Mouse (Mus musculus) hindbrain, embryonic 15.5 days (tissue): Measurements from ENCODE around the gene Senp7. TPM values are rescaled to one million over a fixed set of nuclear protein-coding genes. Genes with fewer than 3 reads are reported as not detected.
"Not testable (repeated sequence)": the region's sequence is repeated elsewhere in the genome, so short reads cannot be mapped to it uniquely, and the experiment has no call there.

Experiments
- ATAC-seq: fragments of 200-750 bp; cut with Nextera tagmentation; 2 replicates; pipeline ENCODE4 v1.8.0; 2017; ENCODE audit warnings: low read depth, moderate number of reproducible peaks, moderate TSS enrichment; ENCODE audit not compliant: low FRiP score
- H3K27ac ChIP-seq: fragments of 300-500 bp; sonication (generic); replicated peaks from 2 replicates; pipeline ENCODE4 v1.5.1; 2015; ENCODE audit warnings: mild to moderate bottlenecking, inconsistent platforms
- H3K27me3 ChIP-seq: fragments of 300-500 bp; sonication (generic); 2 replicates; pipeline ENCODE4 v1.6.1; 2015; ENCODE audit warnings: control low read depth, inconsistent platforms
- H3K36me3 ChIP-seq: fragments of 300-500 bp; sonication (generic); 2 replicates; pipeline ENCODE4 v1.6.1; 2015; ENCODE audit warnings: control low read depth, inconsistent platforms
- H3K4me1 ChIP-seq: fragments of 300-500 bp; sonication (generic); replicated peaks from 2 replicates; pipeline ENCODE4 v1.6.1; 2015; ENCODE audit warnings: control low read depth, inconsistent platforms
- H3K4me2 ChIP-seq: fragments of 300-500 bp; sonication (generic); 2 replicates; pipeline ENCODE4 v1.6.1; 2015; ENCODE audit warnings: moderate library complexity, mild to moderate bottlenecking, inconsistent platforms
- H3K4me3 ChIP-seq: fragments of 300-500 bp; sonication (generic); 2 replicates; pipeline ENCODE4 v1.5.1; 2015; ENCODE audit warnings: mild to moderate bottlenecking, inconsistent platforms
- H3K9ac ChIP-seq: fragments of 300-500 bp; sonication (generic); 2 replicates; pipeline ENCODE4 v1.6.1; 2015; ENCODE audit warnings: inconsistent platforms
- H3K9me3 ChIP-seq: fragments of 300-500 bp; sonication (generic); 2 replicates; pipeline ENCODE4 v1.6.1; 2016; ENCODE audit warnings: control low read depth, inconsistent platforms
- WGBS: fragments of 180-500 bp; shearing (Covaris S2); methylation state at CpG from one replicate; pipeline ENCODE4 v1.1.7; 2015; 5-methylcytosine and 5-hydroxymethylcytosine counted together
- polyA plus RNA-seq: library from polyadenylated mRNA; unstranded; fragments of >200 nt; fragmentation: Nextera tagmentation; extraction: Ambion mirVana; gene quantifications from 2 replicates; pipeline ENCODE4 v1.2.1, GENCODE M21; 2015

Senp7 gene
- polyA plus RNA-seq, 1 experiment from 2014 or later = 45.5 TPM

DNA sequence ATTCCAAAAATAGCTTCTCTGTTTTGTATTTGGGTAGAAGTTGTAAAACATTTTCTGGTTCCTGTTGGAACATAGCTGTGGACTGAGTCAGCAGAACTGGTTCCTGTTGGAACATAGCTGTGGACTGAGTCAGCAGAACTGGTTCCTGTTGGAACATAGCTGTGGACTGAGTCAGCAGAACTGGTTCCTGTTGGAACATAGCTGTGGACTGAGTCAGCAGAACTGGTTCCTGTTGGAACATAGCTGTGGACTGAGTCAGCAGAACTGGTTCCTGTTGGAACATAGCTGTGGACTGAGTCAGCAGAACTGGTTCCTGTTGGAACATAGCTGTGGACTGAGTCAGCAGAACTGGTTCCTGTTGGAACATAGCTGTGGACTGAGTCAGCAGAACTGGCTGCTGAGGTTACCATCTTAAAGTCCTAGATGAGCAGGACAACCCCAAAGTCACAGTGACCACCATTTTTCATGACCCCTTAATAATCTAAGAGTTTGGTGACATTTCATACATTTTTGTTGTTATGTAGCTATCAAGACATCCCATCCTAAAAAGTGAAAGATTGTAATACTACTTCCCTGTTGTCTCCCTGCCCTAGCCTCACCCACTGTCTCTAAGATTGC lies 48.4 kb downstream of the Senp7 start:
- H3K4me2 ChIP-seq, H3K4me1 ChIP-seq, H3K9ac ChIP-seq, H3K27me3 ChIP-seq, ATAC-seq, H3K4me3 ChIP-seq, H3K27ac ChIP-seq, H3K9me3 ChIP-seq: not testable (repeated sequence)
- peaks cover 42% of the 10 kb centered on the region for H3K36me3 ChIP-seq

DNA sequence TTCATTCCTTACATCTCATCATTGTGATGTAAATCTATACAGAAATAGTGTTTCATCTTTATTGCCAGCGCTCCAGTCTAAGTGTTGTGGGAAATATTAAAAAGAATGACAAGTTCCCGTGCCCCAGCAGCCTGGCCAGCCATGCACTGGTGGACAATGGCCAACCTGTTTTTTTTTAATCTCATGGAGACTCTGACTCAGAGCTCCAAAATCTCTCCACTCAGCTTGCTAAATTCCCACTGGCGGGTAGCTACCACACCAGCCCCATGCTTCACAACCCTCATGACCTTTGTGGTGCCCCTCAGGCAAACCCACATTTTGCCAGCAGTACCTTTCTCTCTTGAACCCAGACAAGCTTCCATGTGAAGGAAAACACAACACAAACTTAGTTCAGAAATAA lies 67.6 kb downstream of the Senp7 start:
- Histone ChIP-seq H3K4me1 (no peaks in the 10 kb centered on the region), H3K27ac (no peak overlapping the region), H3K36me3 (peaks cover 33% of the 10 kb centered on the region), H3K27me3 (no peaks in the 10 kb centered on the region), H3K9me3 (no peaks in the 10 kb centered on the region), H3K4me3 (no peak overlapping the region), H3K9ac (no peak overlapping the region), H3K4me2 (no peak overlapping the region)
- ATAC-seq = no peak
- WGBS = 80% methylated on average over 3 of the region's 3 CpGs

DNA sequence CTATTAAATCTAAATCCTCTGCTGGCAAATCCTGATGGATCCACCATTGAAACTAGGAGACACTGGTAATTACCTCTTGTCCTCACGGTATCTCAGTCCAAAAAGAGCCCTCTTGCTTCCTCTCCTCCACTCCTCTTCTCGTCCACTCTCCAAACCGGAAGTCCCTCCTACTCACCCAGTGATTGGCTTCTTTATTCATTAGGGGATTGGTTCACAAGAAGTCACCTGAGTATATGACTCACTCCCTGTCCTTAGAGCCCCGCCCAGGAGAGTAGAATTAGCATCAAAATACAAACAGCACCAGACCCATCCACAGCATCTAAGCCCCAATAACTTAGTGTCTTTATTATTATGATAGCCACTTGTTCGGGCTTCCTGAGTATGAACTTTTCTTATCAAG lies 68.0 kb downstream of the Senp7 start:
- H3K27ac ChIP-seq = no peak overlapping the region
- H3K4me3 ChIP-seq = no peak overlapping the region
- no peak for ATAC-seq
- 94% methylated on average over 5 of the region's 5 CpGs for WGBS
- no peaks in the 10 kb centered on the region for H3K9me3 ChIP-seq
- H3K9ac ChIP-seq = no peak overlapping the region
- H3K36me3 ChIP-seq = peaks cover 36% of the 10 kb centered on the region
- H3K4me2 ChIP-seq = no peak overlapping the region
- H3K4me1 ChIP-seq = no peaks in the 10 kb centered on the region
- no peaks in the 10 kb centered on the region for H3K27me3 ChIP-seq

GRCm38 (mm10) chr16:56117327-56118180 lies 69.4 kb downstream of the Senp7 start:
- H3K27ac ChIP-seq = no peak overlapping the region

GRCm38 (mm10) chr16:56122517-56122916 lies 74.4 kb downstream of the Senp7 start:
- Histone ChIP-seq H3K4me3 (no peak overlapping the region), H3K9me3 (no peaks in the 10 kb centered on the region), H3K9ac (no peak overlapping the region), H3K36me3 (peaks cover 36% of the 10 kb centered on the region), H3K27me3 (no peaks in the 10 kb centered on the region), H3K27ac (no peak overlapping the region), H3K4me1 (no peaks in the 10 kb centered on the region), H3K4me2 (no peak overlapping the region)
- 88% methylated on average over 5 of the region's 5 CpGs for WGBS
- no peak for ATAC-seq

More at GRCm38 (mm10) chr16:56117327-56118180, 69.4 kb downstream of the Senp7 start:
- WGBS = 91% methylated on average over 10 of the region's 10 CpGs
- no peaks in the 10 kb centered on the region for H3K4me1 ChIP-seq
- no peak overlapping the region for H3K4me2 ChIP-seq
- no peaks in the 10 kb centered on the region for H3K9me3 ChIP-seq
- no peak for ATAC-seq
- peaks cover 31% of the 10 kb centered on the region for H3K36me3 ChIP-seq
- no peak overlapping the region for H3K4me3 ChIP-seq
- no peak overlapping the region for H3K9ac ChIP-seq
- no peaks in the 10 kb centered on the region for H3K27me3 ChIP-seq

GRCm38 (mm10) chr16:56124045-56124444 lies 75.9 kb downstream of the Senp7 start:
- H3K9me3 ChIP-seq = no peaks in the 10 kb centered on the region
- H3K9ac ChIP-seq = no peak overlapping the region
- ATAC-seq = no peak
- WGBS = 95% methylated on average over 3 of the region's 3 CpGs
- no peaks in the 10 kb centered on the region for H3K4me1 ChIP-seq
- H3K36me3 ChIP-seq = peaks cover 42% of the 10 kb centered on the region
- H3K27ac ChIP-seq = no peak overlapping the region
- H3K4me3 ChIP-seq = no peak overlapping the region
- H3K4me2 ChIP-seq = no peak overlapping the region
- H3K27me3 ChIP-seq = no peaks in the 10 kb centered on the region

GRCm38 (mm10) chr16:56131666-56132065 lies 83.5 kb downstream of the Senp7 start:
- H3K27ac ChIP-seq = no peak overlapping the region
- H3K9ac ChIP-seq = no peak overlapping the region
- H3K27me3 ChIP-seq = no peaks in the 10 kb centered on the region
- H3K36me3 ChIP-seq = peaks cover 14% of the 10 kb centered on the region
- H3K4me1 ChIP-seq = no peaks in the 10 kb centered on the region
- ATAC-seq = no peak
- H3K9me3 ChIP-seq = no peaks in the 10 kb centered on the region
- no peak overlapping the region for H3K4me2 ChIP-seq
- 39% methylated on average over 3 of the region's 3 CpGs for WGBS
- no peak overlapping the region for H3K4me3 ChIP-seq

DNA sequence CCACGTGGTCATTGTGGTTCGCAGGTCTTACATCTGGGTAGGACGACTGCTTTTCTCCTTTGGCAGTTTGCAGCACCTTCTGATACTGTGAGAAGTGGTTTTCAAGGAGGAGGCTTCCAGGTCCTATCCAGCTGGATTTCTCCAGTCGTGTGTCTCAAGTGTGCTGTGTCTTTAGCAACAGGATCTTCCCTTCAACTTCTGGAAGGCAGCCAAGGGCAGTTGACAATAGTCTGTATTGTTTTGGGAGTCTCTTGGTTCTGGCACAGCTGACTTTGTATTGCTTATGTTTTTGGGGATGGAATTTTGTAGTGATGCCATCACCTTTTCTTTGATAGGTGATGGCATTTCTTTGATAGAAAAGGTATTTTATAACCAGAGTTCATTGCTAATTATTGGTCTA lies 86.0 kb downstream of the Senp7 start:
- H3K36me3 ChIP-seq = peaks cover 8% of the 10 kb centered on the region
- no peaks in the 10 kb centered on the region for H3K27me3 ChIP-seq
- WGBS = 60% methylated on average over 4 of the region's 4 CpGs
- H3K4me2 ChIP-seq = no peak overlapping the region
- no peak overlapping the region for H3K9ac ChIP-seq
- H3K9me3 ChIP-seq = no peaks in the 10 kb centered on the region
- no peak overlapping the region for H3K27ac ChIP-seq
- ATAC-seq = no peak
- no peak overlapping the region for H3K4me3 ChIP-seq
- H3K4me1 ChIP-seq = no peaks in the 10 kb centered on the region

DNA sequence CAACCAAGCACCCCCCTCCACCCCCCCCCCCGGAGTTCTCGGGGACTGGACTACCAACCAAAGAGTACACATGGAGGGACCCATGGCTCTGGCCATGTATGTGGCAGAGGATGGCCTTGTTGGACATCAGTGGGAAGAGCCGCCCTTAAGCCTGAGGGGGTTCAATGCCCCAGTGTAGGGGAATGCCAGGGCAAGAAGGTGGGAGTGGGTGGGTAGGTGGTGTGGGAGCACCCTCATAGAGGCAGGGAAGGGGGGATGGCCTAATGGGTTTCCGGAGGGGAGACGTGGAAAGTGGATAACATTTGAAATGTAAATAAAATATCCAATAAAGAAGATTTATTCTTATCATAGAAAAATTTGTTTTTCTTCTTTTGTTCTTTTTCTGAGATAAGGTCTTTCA lies 89.5 kb downstream of the Senp7 start:
- not testable (repeated sequence) for H3K9ac ChIP-seq, H3K9me3 ChIP-seq, H3K4me2 ChIP-seq, H3K27me3 ChIP-seq, H3K4me3 ChIP-seq, H3K27ac ChIP-seq, H3K4me1 ChIP-seq, ATAC-seq
- 95% methylated on average over 5 of the region's 5 CpGs for WGBS
- H3K36me3 ChIP-seq = peaks cover 13% of the 10 kb centered on the region

- Histone ChIP-seq H3K27me3 (no peaks in the 10 kb centered on the region), H3K27ac (no peak overlapping the region), H3K4me1 (no peaks in the 10 kb centered on the region), H3K36me3 (peaks cover 13% of the 10 kb centered on the region), H3K9ac (no peak overlapping the region), H3K9me3 (no peaks in the 10 kb centered on the region), H3K4me2 (no peak overlapping the region), H3K4me3 (no peak overlapping the region)
- 84% methylated on average over 3 of the region's 3 CpGs for WGBS
- no peak for ATAC-seq
Measured at GRCm38 (mm10) chr16:56139921-56140320, 91.8 kb downstream of the Senp7 start.

DNA sequence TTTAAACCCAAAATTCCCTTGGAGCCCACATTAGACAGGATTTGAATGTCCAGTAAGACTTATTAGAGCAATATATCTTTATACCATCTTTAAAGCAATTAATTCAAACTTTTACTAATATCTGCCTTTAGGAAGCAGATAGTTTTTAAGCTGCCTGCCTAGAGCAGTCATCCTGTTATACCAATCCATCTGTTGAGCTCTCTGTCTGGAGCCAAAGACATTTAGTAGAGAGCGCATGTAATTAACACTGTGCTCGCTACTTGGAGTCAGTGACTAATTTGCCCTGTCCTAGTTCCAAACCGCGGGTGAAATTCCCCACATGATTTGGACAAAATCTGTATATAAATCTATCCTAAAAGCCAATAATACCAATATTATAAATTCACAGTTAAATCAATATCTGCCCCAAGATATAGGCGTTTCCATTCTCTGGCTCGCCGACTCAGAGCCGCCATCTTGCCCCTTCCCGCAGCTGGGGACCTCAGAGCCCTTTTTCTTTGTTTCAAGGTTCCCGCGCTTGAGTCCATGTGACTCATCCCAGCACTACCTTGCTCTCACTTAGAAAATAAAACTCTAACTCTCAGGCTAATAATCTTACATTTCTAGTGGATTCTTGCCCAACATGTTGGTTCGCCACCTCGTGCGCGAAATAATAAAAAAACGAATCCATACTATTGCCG lies 96.9 kb downstream of the Senp7 start:
- H3K27ac ChIP-seq = no peak overlapping the region
- no peak for ATAC-seq
- no peaks in the 10 kb centered on the region for H3K27me3 ChIP-seq
- no peak overlapping the region for H3K9ac ChIP-seq
- H3K4me2 ChIP-seq = no peak overlapping the region
- H3K36me3 ChIP-seq = 0 out of 2 replicates have a peak, but pooled peaks cover 9% of the 10 kb centered on the region
- no peaks in the 10 kb centered on the region for H3K4me1 ChIP-seq
- H3K4me3 ChIP-seq = no peak overlapping the region
- 96% methylated on average over 17 of the region's 17 CpGs for WGBS
- H3K9me3 ChIP-seq = no peaks in the 10 kb centered on the region

DNA sequence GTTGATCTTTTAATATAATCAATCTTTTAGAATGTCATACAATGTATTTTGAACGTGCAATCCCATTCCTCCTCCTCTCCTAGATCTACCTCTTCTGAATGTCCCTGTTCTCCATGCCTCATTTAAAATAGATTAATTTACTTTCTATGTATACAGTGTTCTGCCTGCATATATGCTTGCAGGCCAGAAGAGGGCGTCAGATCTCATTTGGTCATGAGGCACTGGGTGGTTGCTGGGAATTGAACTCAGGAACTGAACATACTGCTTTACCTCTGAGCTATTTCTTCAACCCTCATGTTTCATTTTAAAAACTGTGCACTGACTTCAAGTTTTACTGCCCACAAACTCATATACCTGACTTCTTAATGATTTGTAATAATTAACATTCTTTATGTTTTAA lies 99.5 kb downstream of the Senp7 start:
- H3K36me3 ChIP-seq = 0 out of 2 replicates have a peak, but pooled peaks cover 4% of the 10 kb centered on the region
- ATAC-seq = no peak
- no peaks in the 10 kb centered on the region for H3K4me1 ChIP-seq
- no peak overlapping the region for H3K9ac ChIP-seq
- no peaks in the 10 kb centered on the region for H3K9me3 ChIP-seq
- 33% methylated on average over 2 of the region's 2 CpGs for WGBS
- H3K27me3 ChIP-seq = no peaks in the 10 kb centered on the region
- H3K4me3 ChIP-seq = no peak overlapping the region
- no peak overlapping the region for H3K27ac ChIP-seq
- no peak overlapping the region for H3K4me2 ChIP-seq
